ENCODE assay signal across 10 mouse cellular contexts in genomic region chr12:30128561-30129410, GRCm38 (mm10). TPM values are rescaled to one million over a fixed set of nuclear protein-coding genes. Genes with fewer than 3 reads are reported as not detected.
DNase-seq lines count a peak whose midpoint lies in the region; ATAC-seq and TF ChIP-seq lines count a peak whose summit lies in the region.
"Had no signal": no experiment of that assay in that cellular context is flagged by ENCODE, and none has a peak within 500 bp of the region (broad histone marks: within the 10 kb centered on the region; RNA-seq: fewer than 3 reads in every experiment).

No protein-coding gene starts in this region.

- peak; percentile 93 for TF ChIP-seq CTCF in stomach, postnatal 0 days (IDR thresholded peaks at IDR 0.05; ENCODE audit: low read depth)

- no peak overlapping the region for H3K4me2 ChIP-seq in forebrain, embryonic 12.5 days
- peak overlapping the region; percentile 33 for H3K4me2 ChIP-seq in forebrain, embryonic 16.5 days (ENCODE audit: low read length)
- H3K4me2 ChIP-seq in hindbrain, embryonic 15.5 days, result peak overlapping the region; percentile 31; the same call in 1 of the 2 replicates
- no peak overlapping the region for H3K4me2 ChIP-seq in midbrain, embryonic 11.5 days
- H3K4me2 ChIP-seq in stomach, postnatal 0 days (replicated peaks; ENCODE audit: low read depth), result no peak overlapping the region
- H3K4me2 ChIP-seq: limb, embryonic 12.5 days had no signal

- peak; percentile 36 for DNase-seq in forebrain, embryonic 10.5 days (ENCODE audit: extremely low spot score, low spot score)
- peak; percentile 37 to 66 for DNase-seq in layer of hippocampus, postnatal 36 days
- DNase-seq in midbrain, embryonic 11.5 days (ENCODE audit: low spot score, missing footprints), result peak; percentile 92
- DNase-seq in stomach, postnatal 0 days (ENCODE audit: low spot score), result peak; percentile 70

- 77% methylated on average over 7 of the region's 7 CpGs for WGBS in forebrain, embryonic 10.5 days
- 72% methylated on average over 7 of the region's 7 CpGs for WGBS in forebrain, embryonic 12.5 days
- WGBS in forebrain, embryonic 16.5 days, result 33% methylated on average over 7 of the region's 7 CpGs
- WGBS in hindbrain, embryonic 15.5 days, result 37% methylated on average over 7 of the region's 7 CpGs
- WGBS in midbrain, embryonic 11.5 days, result 62% methylated on average over 7 of the region's 7 CpGs
- WGBS in stomach, postnatal 0 days, result 57% methylated on average over 7 of the region's 7 CpGs

- H3K36me3 ChIP-seq in forebrain, embryonic 10.5 days (replicated peaks), result no peaks in the 10 kb centered on the region
- no peaks in the 10 kb centered on the region for H3K36me3 ChIP-seq in forebrain, embryonic 12.5 days (replicated peaks)
- H3K36me3 ChIP-seq in forebrain, embryonic 16.5 days (ENCODE audit: control insufficient read depth, insufficient read depth), result no peaks in the 10 kb centered on the region
- H3K36me3 ChIP-seq in hindbrain, embryonic 15.5 days, result no peaks in the 10 kb centered on the region
- H3K36me3 ChIP-seq in midbrain, embryonic 11.5 days (ENCODE audit: control insufficient read depth, insufficient read depth, low read length), result no peaks in the 10 kb centered on the region
- no peaks in the 10 kb centered on the region for H3K36me3 ChIP-seq in stomach, postnatal 0 days (ENCODE audit: control insufficient read depth, insufficient read depth, low read length)
- H3K36me3 ChIP-seq: limb, embryonic 12.5 days had no signal

- ATAC-seq in forebrain, embryonic 12.5 days (ENCODE audit: low FRiP score), result no peak; the same call in 1 of the 2 replicates
- ATAC-seq in cerebellum, adult (ENCODE audit: insufficient number of reproducible peaks, low FRiP score, low TSS enrichment), result 0 out of 2 replicates have a peak, but pooled peaks have one; percentile 52
- ATAC-seq in forebrain, embryonic 16.5 days, result peak; percentile 84
- ATAC-seq in hindbrain, embryonic 15.5 days (ENCODE audit: low FRiP score, low read depth), result peak; percentile 76
- ATAC-seq in midbrain, embryonic 11.5 days (ENCODE audit: low FRiP score), result peak; percentile 70; the same call in 1 of the 2 replicates
- peak; percentile 71 for ATAC-seq in stomach, postnatal 0 days (ENCODE audit: low FRiP score, low TSS enrichment)

- no peak for TF ChIP-seq EP300 in stomach, postnatal 0 days (optimal IDR thresholded peaks at IDR 0.05)

- H3K27me3 ChIP-seq in forebrain, embryonic 10.5 days (ENCODE audit: poor library complexity, severe bottlenecking), result no peaks in the 10 kb centered on the region
- no peaks in the 10 kb centered on the region for H3K27me3 ChIP-seq in forebrain, embryonic 12.5 days
- H3K27me3 ChIP-seq in forebrain, embryonic 16.5 days (replicated peaks; ENCODE audit: control insufficient read depth, insufficient read depth, low read length), result no peaks in the 10 kb centered on the region
- H3K27me3 ChIP-seq in hindbrain, embryonic 15.5 days, result no peaks in the 10 kb centered on the region
- H3K27me3 ChIP-seq in midbrain, embryonic 11.5 days (ENCODE audit: control insufficient read depth, insufficient read depth, low read length), result no peaks in the 10 kb centered on the region
- no peaks in the 10 kb centered on the region for H3K27me3 ChIP-seq in stomach, postnatal 0 days (ENCODE audit: control insufficient read depth, insufficient read depth, low read length)
- H3K27me3 ChIP-seq: limb, embryonic 12.5 days had no signal

- H3K27ac ChIP-seq in forebrain, embryonic 10.5 days, result no peak overlapping the region
- H3K27ac ChIP-seq in forebrain, embryonic 12.5 days, result no peak overlapping the region
- peak overlapping the region; percentile 81 for H3K27ac ChIP-seq in forebrain, embryonic 16.5 days (ENCODE audit: low read length)
- peak overlapping the region; percentile 70 for H3K27ac ChIP-seq in hindbrain, embryonic 15.5 days (replicated peaks)
- no peak overlapping the region for H3K27ac ChIP-seq in midbrain, embryonic 11.5 days (ENCODE audit: low read depth, low read length)
- no peak overlapping the region for H3K27ac ChIP-seq in stomach, postnatal 0 days (replicated peaks)
- H3K27ac ChIP-seq: limb, embryonic 12.5 days had no signal

- no peaks in the 10 kb centered on the region for H3K4me1 ChIP-seq in forebrain, embryonic 10.5 days
- H3K4me1 ChIP-seq in forebrain, embryonic 12.5 days, result 0 out of 2 replicates have a peak, but pooled peaks cover 7% of the 10 kb centered on the region
- peaks cover 11% of the 10 kb centered on the region for H3K4me1 ChIP-seq in forebrain, embryonic 16.5 days (replicated peaks; ENCODE audit: control insufficient read depth, insufficient read depth, low read length)
- peaks cover 13% of the 10 kb centered on the region for H3K4me1 ChIP-seq in hindbrain, embryonic 15.5 days (replicated peaks)
- H3K4me1 ChIP-seq in midbrain, embryonic 11.5 days (ENCODE audit: control insufficient read depth, insufficient read depth, low read length), result no peaks in the 10 kb centered on the region
- H3K4me1 ChIP-seq in stomach, postnatal 0 days (replicated peaks; ENCODE audit: control insufficient read depth, insufficient read depth), result no peaks in the 10 kb centered on the region
- H3K4me1 ChIP-seq: limb, embryonic 12.5 days had no signal

- no peak overlapping the region for H3K4me3 ChIP-seq in forebrain, embryonic 10.5 days
- H3K4me3 ChIP-seq in forebrain, embryonic 12.5 days (replicated peaks), result no peak overlapping the region
- no peak overlapping the region for H3K4me3 ChIP-seq in forebrain, embryonic 16.5 days (replicated peaks; ENCODE audit: low read length)
- H3K4me3 ChIP-seq in hindbrain, embryonic 15.5 days, result no peak overlapping the region
- no peak overlapping the region for H3K4me3 ChIP-seq in midbrain, embryonic 11.5 days (ENCODE audit: low read depth, low read length)
- H3K4me3 ChIP-seq in stomach, postnatal 0 days (ENCODE audit: low read depth, low read length), result no peak overlapping the region
- H3K4me3 ChIP-seq: limb, embryonic 12.5 days had no signal

- no peak overlapping the region for H3K9ac ChIP-seq in forebrain, embryonic 12.5 days
- H3K9ac ChIP-seq in forebrain, embryonic 16.5 days (replicated peaks; ENCODE audit: low read depth, low read length), result 0 out of 2 replicates have a peak overlapping the region, but pooled peaks have one; percentile 26
- no peak overlapping the region for H3K9ac ChIP-seq in hindbrain, embryonic 15.5 days
- H3K9ac ChIP-seq in midbrain, embryonic 11.5 days (ENCODE audit: low read length), result no peak overlapping the region
- no peak overlapping the region for H3K9ac ChIP-seq in stomach, postnatal 0 days (ENCODE audit: low read length)
- H3K9ac ChIP-seq: limb, embryonic 12.5 days had no signal

- H3K9me3 ChIP-seq in forebrain, embryonic 10.5 days, result no peaks in the 10 kb centered on the region
- no peaks in the 10 kb centered on the region for H3K9me3 ChIP-seq in forebrain, embryonic 12.5 days
- no peaks in the 10 kb centered on the region for H3K9me3 ChIP-seq in forebrain, embryonic 16.5 days (ENCODE audit: control insufficient read depth, low read length)
- H3K9me3 ChIP-seq in hindbrain, embryonic 15.5 days, result no peaks in the 10 kb centered on the region
- H3K9me3 ChIP-seq in midbrain, embryonic 11.5 days (ENCODE audit: control insufficient read depth, low read length), result no peaks in the 10 kb centered on the region
- H3K9me3 ChIP-seq in stomach, postnatal 0 days (ENCODE audit: control insufficient read depth, low read length), result no peaks in the 10 kb centered on the region
- H3K9me3 ChIP-seq: limb, embryonic 12.5 days had no signal

RNA-seq across cellular contexts. Expression of gene Tpo, which starts 3.6 kb away (rescaled TPM):
- not detected in 2 replicates for polyA plus RNA-seq in forebrain, embryonic 10.5 days (2016; fragmentation: Nextera tagmentation; extraction: Ambion mirVana)
- polyA plus RNA-seq in forebrain, embryonic 12.5 days (2016; fragmentation: Nextera tagmentation; extraction: Ambion mirVana), result not detected in 2 replicates
- polyA plus RNA-seq in forebrain, embryonic 16.5 days (2015; fragmentation: Nextera tagmentation; extraction: Ambion mirVana), result 0.10 and 0.18 TPM in 2 replicates
- polyA plus RNA-seq in hindbrain, embryonic 15.5 days (2015; fragmentation: Nextera tagmentation; extraction: Ambion mirVana), result 0.20 and 0.27 TPM in 2 replicates
- under 1 TPM; 0.10 to 0.23 TPM for total RNA-seq in layer of hippocampus, postnatal 36 days (2021)
- not detected in 2 replicates for polyA plus RNA-seq in midbrain, embryonic 11.5 days (2014; fragmentation: Nextera tagmentation; extraction: Ambion mirVana)
- not detected in 2 replicates for polyA plus RNA-seq in stomach, postnatal 0 days (2015; fragmentation: Nextera tagmentation; extraction: Ambion mirVana)
- polyA plus RNA-seq: C2C12; limb, embryonic 12.5 days had no signal

Comparison
In these comparisons a context has a peak if more than half of its experiments do, and no peak if none do; other contexts are left out.
1. H3K27ac ChIP-seq: peak in forebrain, embryonic 16.5 days (single experiment) and hindbrain, embryonic 15.5 days (single experiment); none in forebrain, embryonic 10.5 days (single experiment), forebrain, embryonic 12.5 days (single experiment), midbrain, embryonic 11.5 days (single experiment) and stomach, postnatal 0 days (single experiment).
2. H3K4me2 ChIP-seq: peak in forebrain, embryonic 16.5 days (single experiment) and hindbrain, embryonic 15.5 days (single experiment); none in forebrain, embryonic 12.5 days (single experiment), midbrain, embryonic 11.5 days (single experiment) and stomach, postnatal 0 days (single experiment).
3. DNase-seq: peak in every context shown above with its lines; median percentile 92 in midbrain, embryonic 11.5 days; 70 in stomach, postnatal 0 days; 52 in layer of hippocampus, postnatal 36 days; 36 in forebrain, embryonic 10.5 days.